Mouse (Mus musculus) myocyte (in vitro differentiated cells): ENCODE data around the gene Traf3ip2.

Experiments
- MAX ChIP-seq: IDR thresholded peaks from one replicate; pipeline ENCODE4 v1.6.1; 2011; ENCODE audit warnings: low read depth, mild to moderate bottlenecking, control low read depth
- MYOG ChIP-seq, 3 experiments: IDR thresholded peaks; one replicate each; pipeline ENCODE4 v1.6.1; 2011; ENCODE audit warnings: control low read depth in 2 of 3, low read depth in 2 of 3, mild to moderate bottlenecking in 2 of 3; ENCODE audit not compliant: insufficient read length in 2 of 3, control insufficient read depth in 1 of 3, insufficient read depth in 1 of 3
- POLR2A ChIP-seq: IDR thresholded peaks from one replicate; pipeline ENCODE4 v1.6.1; 2011; ENCODE audit warnings: low read depth, mild to moderate bottlenecking, control low read depth, moderate library complexity; ENCODE audit not compliant: insufficient read length
- POLR2AphosphoS2 ChIP-seq: IDR thresholded peaks from one replicate; pipeline ENCODE4 v1.6.1; 2011; ENCODE audit warnings: low read depth, control low read depth; ENCODE audit not compliant: insufficient read length
- TCF3 ChIP-seq: IDR thresholded peaks from one replicate; pipeline ENCODE4 v1.6.1; 2011; ENCODE audit warnings: low read depth, control low read depth; ENCODE audit not compliant: insufficient read length
- USF1 ChIP-seq: IDR thresholded peaks from one replicate; pipeline ENCODE4 v1.6.1; 2011; ENCODE audit warnings: low read depth, mild to moderate bottlenecking, control low read depth, moderate library complexity

GRCm38 (mm10) chr10:39628799-39629517 is 16.2 kb downstream of the Traf3ip2 start:
- no peak for TF ChIP-seq MAX
- TF ChIP-seq POLR2A = no peak
- TF ChIP-seq TCF3 = no peak
- TF ChIP-seq USF1 = no peak
- no peak for TF ChIP-seq MYOG (IDR thresholded peaks at IDR 0.05; ENCODE audit: control insufficient read depth in 1 of 3, insufficient read depth in 1 of 3, insufficient read length in 2 of 3, low read depth in 2 of 3)
- TF ChIP-seq POLR2AphosphoS2 = no peak
